Mouse (Mus musculus) small intestine, adult 2 months (tissue): ENCODE results near the gene Zfp57. TPM values are rescaled to one million over a fixed set of nuclear protein-coding genes. Genes with fewer than 3 reads are reported as not detected.

Source experiments
- H3K27ac ChIP-seq: fragments of 200-500 bp; 2 replicates; pipeline ENCODE4 v1.5.1; 2012; ENCODE audit warnings: low read depth, low read length, control low read depth, inconsistent platforms; ENCODE audit not compliant: insufficient read depth
- H3K27me3 ChIP-seq: fragments of 200-500 bp; 2 replicates; pipeline ENCODE4 v1.6.1; 2012; ENCODE audit warnings: mild to moderate bottlenecking, moderate library complexity, low read length, inconsistent platforms; ENCODE audit not compliant: control insufficient read depth, insufficient read depth
- H3K36me3 ChIP-seq: fragments of 200-500 bp; 2 replicates; pipeline ENCODE4 v1.6.1; 2012; ENCODE audit warnings: mild to moderate bottlenecking, low read length, control low read depth, inconsistent platforms; ENCODE audit not compliant: control insufficient read depth, insufficient read depth
- H3K4me1 ChIP-seq: fragments of 200-500 bp; 2 replicates; pipeline ENCODE4 v1.6.1; 2012; ENCODE audit warnings: low read length, inconsistent platforms, mixed read lengths; ENCODE audit not compliant: control insufficient read depth, insufficient read depth, insufficient read length
- H3K4me3 ChIP-seq: fragments of 200-500 bp; 2 replicates; pipeline ENCODE4 v1.5.1; 2012; ENCODE audit warnings: low read depth, mild to moderate bottlenecking, control low read depth, inconsistent platforms, low read length, moderate library complexity
- CTCF ChIP-seq: fragments of 200-500 bp; IDR thresholded peaks from 2 replicates; pipeline ENCODE4 v1.5.1; 2012; ENCODE audit warnings: low read depth, mild to moderate bottlenecking, control low read depth, inconsistent platforms, low read length, moderate library complexity, mixed read lengths; ENCODE audit not compliant: insufficient replicate concordance, insufficient read length; ENCODE audit errors: extremely low read depth
- POLR2A ChIP-seq: fragments of 200-500 bp; IDR thresholded peaks from 2 replicates; pipeline ENCODE4 v1.6.1; 2012; ENCODE audit warnings: low read depth, mild to moderate bottlenecking, control low read depth, inconsistent platforms, low read length, moderate library complexity
- WGBS: fragments of 180-500 bp; shearing (Covaris S2); methylation state at CpG from one replicate; pipeline ENCODE4 v1.1.7; 2018; 5-methylcytosine and 5-hydroxymethylcytosine counted together
- polyA plus RNA-seq: library from polyadenylated mRNA; depleted of rRNA; stranded (reverse); fragments of >200 nt; gene quantifications from 2 replicates; pipeline ENCODE4 v1.2.3, GENCODE M21; 2012

Gene Zfp57
- polyA plus RNA-seq, 1 experiment: 0.70 TPM

DNA sequence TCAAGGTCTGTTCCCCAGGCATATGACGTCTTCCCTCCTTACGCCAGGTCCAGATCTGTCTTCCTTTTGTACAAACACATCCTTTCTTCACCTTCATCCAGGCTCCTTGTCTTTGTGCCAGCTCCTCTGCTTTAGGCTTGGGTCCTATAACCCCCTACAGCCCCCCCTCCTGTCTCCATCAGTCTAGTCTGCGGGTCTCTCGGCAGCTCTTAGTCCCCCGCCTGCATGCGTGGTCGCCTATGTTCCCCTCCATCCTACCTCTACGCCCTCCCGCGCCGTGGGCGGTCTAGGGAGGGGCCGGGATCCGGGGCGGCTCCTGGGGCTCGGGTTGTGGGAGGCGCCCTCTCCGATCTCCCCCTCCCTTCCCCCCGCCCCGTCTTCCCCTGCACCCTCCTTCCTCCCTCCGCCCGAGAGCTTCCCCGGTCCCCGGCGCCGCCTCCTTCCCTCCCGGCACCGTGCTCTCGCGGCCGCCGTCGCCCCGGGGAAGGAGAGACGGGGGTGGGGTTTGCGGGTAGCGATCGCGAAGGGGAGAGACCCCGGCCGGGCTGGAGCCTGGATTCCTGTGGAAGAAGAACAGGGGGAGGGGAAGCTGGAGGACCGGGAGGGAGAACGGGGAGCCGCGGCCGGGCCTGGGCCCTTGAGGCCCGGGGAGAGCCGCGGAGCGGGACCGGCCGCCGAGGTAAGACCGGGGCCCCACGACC lies 44.8 kb downstream of the Zfp57 start, which contains the start of gene Gabbr1:
Gene Gabbr1, plus strand, starts transcription at position 356 of the 701 bp plus-strand sequence.
- peak within 1 kb of the TSS; percentile 89 for H3K4me3 ChIP-seq
- peaks cover 17% of the 10 kb centered on the region for H3K4me1 ChIP-seq
- WGBS: 1% methylated on average over 52 of the region's 55 CpGs
- H3K27ac ChIP-seq: peak within 1 kb of the TSS; percentile 31; the same call in 1 of the 2 replicates
- no peak for TF ChIP-seq CTCF
- TF ChIP-seq POLR2A: peak; percentile 24; the same call in 1 of the 2 replicates
- peaks cover 19% of the 10 kb centered on the region for H3K27me3 ChIP-seq
- H3K36me3 ChIP-seq: no peaks in the 10 kb centered on the region

- Histone ChIP-seq H3K4me1 (peaks cover 17% of the 10 kb centered on the region), H3K27me3 (peaks cover 19% of the 10 kb centered on the region), H3K36me3 (no peaks in the 10 kb centered on the region), H3K4me3 (peak overlapping the region; percentile 89), H3K27ac (no peak overlapping the region)
- TF ChIP-seq POLR2A (no peak), CTCF (no peak)
- WGBS: under 1% methylated on average over 53 of the region's 58 CpGs
Observed at GRCm38 (mm10) chr17:37046312-37047112, 45.5 kb downstream of the Zfp57 start.

- no peak overlapping the region for H3K27ac ChIP-seq
- no peak overlapping the region for H3K4me3 ChIP-seq
- TF ChIP-seq POLR2A (no peak), CTCF (no peak)
- H3K36me3 ChIP-seq: no peaks in the 10 kb centered on the region
- H3K4me1 ChIP-seq: peaks cover 17% of the 10 kb centered on the region
- H3K27me3 ChIP-seq: peaks cover 19% of the 10 kb centered on the region
- 51% methylated on average over 19 of the region's 19 CpGs for WGBS
Observed at GRCm38 (mm10) chr17:37047332-37047976, 46.5 kb downstream of the Zfp57 start.

GRCm38 (mm10) chr17:37047981-37048380 lies 47.0 kb downstream of the Zfp57 start:
- Histone ChIP-seq H3K4me3 (no peak overlapping the region), H3K27ac (no peak overlapping the region), H3K4me1 (peaks cover 17% of the 10 kb centered on the region), H3K36me3 (no peaks in the 10 kb centered on the region), H3K27me3 (peaks cover 19% of the 10 kb centered on the region)
- TF ChIP-seq POLR2A: no peak
- TF ChIP-seq CTCF: no peak
- 47% methylated on average over 3 of the region's 3 CpGs for WGBS

- Histone ChIP-seq H3K4me3 (no peak overlapping the region), H3K4me1 (peaks cover 17% of the 10 kb centered on the region), H3K27ac (no peak overlapping the region), H3K27me3 (peaks cover 19% of the 10 kb centered on the region), H3K36me3 (no peaks in the 10 kb centered on the region)
- TF ChIP-seq CTCF: no peak
- no peak for TF ChIP-seq POLR2A
- 84% methylated on average over 7 of the region's 7 CpGs for WGBS
Observed at GRCm38 (mm10) chr17:37048383-37048782, 47.4 kb downstream of the Zfp57 start.

DNA sequence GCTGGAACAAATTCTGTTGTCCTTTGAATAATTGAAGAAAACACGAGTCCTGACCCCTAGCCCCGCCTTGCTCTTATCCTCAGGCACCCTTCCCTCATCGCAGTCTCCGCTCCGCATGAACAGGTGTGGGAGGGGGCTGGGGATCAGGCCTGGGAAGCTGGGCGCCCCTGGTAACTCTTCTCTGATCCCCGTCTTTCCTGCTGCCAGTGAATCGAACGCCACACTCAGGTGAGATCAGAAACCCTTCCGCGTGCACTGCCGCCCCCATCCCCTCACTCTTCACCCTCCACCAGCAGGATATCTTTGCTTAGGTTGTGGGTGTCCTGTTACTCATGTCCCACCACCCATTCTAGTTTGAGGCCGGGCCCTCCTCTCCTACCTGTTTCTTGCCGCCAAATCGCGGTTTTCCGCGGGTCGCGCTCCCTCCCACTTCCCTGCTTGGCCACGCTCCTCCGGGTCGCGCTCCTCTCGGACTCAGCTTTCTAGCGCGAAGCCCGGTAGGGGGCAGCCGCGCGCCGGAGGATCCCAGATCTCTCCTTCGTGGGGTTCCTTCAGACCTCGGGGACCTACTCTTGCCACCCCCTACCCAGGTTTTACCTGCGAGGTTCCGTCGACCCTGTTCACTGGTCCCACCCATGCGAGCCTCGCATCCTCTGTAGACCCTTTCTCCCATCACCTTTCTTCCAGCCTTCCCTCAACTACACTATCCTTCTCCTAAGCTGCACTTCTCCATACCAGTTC lies 48.8 kb downstream of the Zfp57 start:
- TF ChIP-seq CTCF: peak; percentile 60
- no peak; the same call in 1 of the 2 replicates for TF ChIP-seq POLR2A
- WGBS: 12% methylated on average over 39 of the region's 39 CpGs
- Histone ChIP-seq H3K4me1 (peaks cover 17% of the 10 kb centered on the region), H3K36me3 (no peaks in the 10 kb centered on the region), H3K27ac (peak overlapping the region; percentile 38), H3K27me3 (peaks cover 19% of the 10 kb centered on the region), H3K4me3 (peak overlapping the region; percentile 47)
